Mouse (Mus musculus) monocyte, adult 2 months (primary cell): ENCODE results near the gene Rnf227.

Experiments used
- DNase-seq, 2 experiments: peaks; one replicate each; pipeline ENCODE4 v3.0.0; 2022; ENCODE audit warnings: low spot score in 2 of 2, low read depth in 1 of 2

Gene Rnf227

GRCm38 (mm10) chr11:69370817-69371215 lies 30.6 kb downstream of the Rnf227 start:
- DNase-seq = no peak

- no peak for DNase-seq
Measured at GRCm38 (mm10) chr11:69371601-69372000, 31.3 kb downstream of the Rnf227 start.

- no peak for DNase-seq
Measured at GRCm38 (mm10) chr11:69372056-69372779, 32.0 kb downstream of the Rnf227 start.

GRCm38 (mm10) chr11:69372780-69373170 lies 32.5 kb downstream of the Rnf227 start:
- no peak for DNase-seq

- no peak for DNase-seq
Measured at GRCm38 (mm10) chr11:69373223-69373965, 33.1 kb downstream of the Rnf227 start.

- no peak for DNase-seq
Measured at GRCm38 (mm10) chr11:69375646-69376045, 35.4 kb downstream of the Rnf227 start.

- DNase-seq = no peak
Measured at GRCm38 (mm10) chr11:69377766-69378165, 37.5 kb downstream of the Rnf227 start.

GRCm38 (mm10) chr11:69379600-69379999 lies 39.3 kb downstream of the Rnf227 start:
- no peak for DNase-seq

GRCm38 (mm10) chr11:69381356-69381755 lies 41.1 kb downstream of the Rnf227 start:
- no peak for DNase-seq

GRCm38 (mm10) chr11:69382478-69383105 lies 42.3 kb downstream of the Rnf227 start:
- DNase-seq = no peak

- DNase-seq = no peak
Measured at GRCm38 (mm10) chr11:69384979-69385378, 44.7 kb downstream of the Rnf227 start.

- no peak for DNase-seq
Measured at GRCm38 (mm10) chr11:69386758-69387157, 46.5 kb downstream of the Rnf227 start.

GRCm38 (mm10) chr11:69388680-69389079 lies 48.4 kb downstream of the Rnf227 start:
- no peak for DNase-seq

- DNase-seq = no peak
Measured at GRCm38 (mm10) chr11:69389531-69390399, 49.5 kb downstream of the Rnf227 start.

- peak in 1 of 2 experiments; percentile 30 for DNase-seq
Measured at GRCm38 (mm10) chr11:69390400-69391034, 50.3 kb downstream of the Rnf227 start.
